Mouse (Mus musculus) T-helper 17 cell (primary cell): ENCODE results near the gene Hsd11b1.
"Not testable (repeated sequence)": the region's sequence is repeated elsewhere in the genome, so short reads cannot be mapped to it uniquely, and the experiment has no call there.

Source experiments
- in situ Hi-C, 2 experiments: fragments of 300-600 bp; cut with MboI, MseI; formaldehyde crosslinking; loops; 1 replicate in 1 of 2; 2 replicates in 1 of 2; pipeline ENCODE4 v1.15.1; 2025; ENCODE audit warnings: high pct_unique_total_duplicates in 2 of 2

Gene Hsd11b1

GRCm38 (mm10) chr1:193279492-193279891, 15.6 kb upstream of the Hsd11b1 start:
- in situ Hi-C loops: no loop called here

- in situ Hi-C loops: no loop called here
Observed at GRCm38 (mm10) chr1:193278414-193279045, 14.7 kb upstream of the Hsd11b1 start.

GRCm38 (mm10) chr1:193274407-193275071, 10.7 kb upstream of the Hsd11b1 start:
- in situ Hi-C loops: no loop called here

GRCm38 (mm10) chr1:193272916-193273601, 9.2 kb upstream of the Hsd11b1 start, which contains the start of gene G0s2:
G0s2 (minus strand) TSS chr1:193273217.
- in situ Hi-C loops: no loop called here

DNA sequence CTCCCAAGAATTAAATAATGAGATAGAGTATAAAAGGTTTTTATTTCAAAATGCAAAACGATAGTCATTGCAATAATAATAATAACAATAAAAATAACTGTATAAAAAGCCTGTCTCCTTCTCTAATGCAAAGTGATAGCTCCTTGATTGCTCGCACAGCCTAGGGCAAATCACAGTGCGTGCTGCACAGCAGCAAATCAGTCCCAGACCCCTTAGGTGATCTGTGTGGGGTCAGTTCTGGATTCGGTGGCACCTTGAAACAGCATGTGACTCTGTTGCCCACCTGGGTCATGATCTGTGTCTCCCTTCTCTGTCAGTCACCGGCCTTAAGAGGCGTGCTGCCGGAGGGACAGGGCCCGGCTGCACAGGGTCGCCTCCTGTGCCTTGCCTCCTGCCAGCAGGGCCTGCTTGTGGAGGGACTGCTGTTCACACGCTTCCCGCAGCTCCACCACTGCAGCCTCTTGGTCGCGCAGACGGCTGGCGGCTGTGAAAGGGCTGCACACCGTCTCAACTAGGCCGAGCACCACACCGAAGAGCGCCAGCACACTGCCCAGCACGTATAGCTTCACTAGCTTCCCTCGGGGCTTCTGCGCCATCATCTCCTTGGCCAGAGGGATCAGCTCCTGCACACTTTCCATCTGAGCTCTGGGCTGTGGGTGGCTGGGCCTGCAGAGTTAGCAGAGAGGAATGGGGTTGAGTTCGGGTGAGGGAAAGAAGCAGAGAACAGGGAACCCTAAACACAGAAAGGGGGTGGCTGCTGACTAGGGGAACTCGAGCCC, 8.5 kb upstream of the Hsd11b1 start:
- in situ Hi-C loops: no loop called here

GRCm38 (mm10) chr1:193270965-193271763, 7.3 kb upstream of the Hsd11b1 start:
- in situ Hi-C loops: no loop called here

- in situ Hi-C loops: loop anchor here in 1 of 2 experiments (5.0 kb wide), 1 partner anchor 62 kb away; no protein-coding TSS in a partner anchor
Observed at GRCm38 (mm10) chr1:193265734-193266133, 1.9 kb upstream of the Hsd11b1 start.

DNA sequence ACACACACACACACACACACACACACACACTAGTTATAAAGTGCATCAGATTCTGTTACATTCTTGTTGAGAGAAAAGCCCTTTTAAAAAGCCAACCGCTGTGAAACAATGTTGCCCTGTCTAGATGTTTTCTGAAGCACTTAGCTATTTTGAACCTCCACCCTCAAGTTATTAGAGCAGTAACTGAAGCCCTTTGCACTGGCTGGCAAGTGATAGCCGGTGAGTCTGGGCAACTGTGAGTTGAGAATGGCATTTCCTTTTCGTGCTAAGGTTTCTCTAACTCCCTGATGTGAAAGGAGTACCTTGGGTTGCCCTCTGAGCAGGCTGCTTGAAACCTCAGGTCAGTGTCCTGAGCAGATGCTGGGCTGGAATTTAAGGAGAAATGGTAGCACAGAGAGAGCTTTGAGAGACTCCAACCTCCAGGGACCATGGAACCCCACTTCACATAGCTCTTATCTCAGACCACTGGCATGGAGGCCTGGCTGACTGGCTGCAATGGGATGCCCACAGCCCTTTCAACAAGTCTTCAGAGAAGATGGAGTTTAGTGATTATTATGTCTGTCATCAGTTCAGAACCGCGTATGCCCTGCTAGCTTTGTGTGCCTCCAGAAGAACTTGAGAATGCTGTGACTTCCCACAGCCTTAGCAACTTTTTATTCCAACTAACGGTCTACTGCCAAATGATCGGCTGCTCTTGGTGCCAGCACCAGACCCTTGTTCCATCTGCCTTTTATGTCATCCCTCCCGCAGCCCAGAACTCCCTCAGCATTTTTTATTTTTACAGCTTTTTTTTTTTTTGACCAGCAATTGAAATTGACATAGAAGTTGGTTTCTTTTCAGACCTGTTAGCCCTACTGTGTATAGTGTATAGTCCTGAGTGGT, 608 bp downstream of the Hsd11b1 start:
- in situ Hi-C loops: loop anchor here (5.0 kb wide), 3 partner anchors 64 to 114 kb away; no protein-coding TSS in a partner anchor

DNA sequence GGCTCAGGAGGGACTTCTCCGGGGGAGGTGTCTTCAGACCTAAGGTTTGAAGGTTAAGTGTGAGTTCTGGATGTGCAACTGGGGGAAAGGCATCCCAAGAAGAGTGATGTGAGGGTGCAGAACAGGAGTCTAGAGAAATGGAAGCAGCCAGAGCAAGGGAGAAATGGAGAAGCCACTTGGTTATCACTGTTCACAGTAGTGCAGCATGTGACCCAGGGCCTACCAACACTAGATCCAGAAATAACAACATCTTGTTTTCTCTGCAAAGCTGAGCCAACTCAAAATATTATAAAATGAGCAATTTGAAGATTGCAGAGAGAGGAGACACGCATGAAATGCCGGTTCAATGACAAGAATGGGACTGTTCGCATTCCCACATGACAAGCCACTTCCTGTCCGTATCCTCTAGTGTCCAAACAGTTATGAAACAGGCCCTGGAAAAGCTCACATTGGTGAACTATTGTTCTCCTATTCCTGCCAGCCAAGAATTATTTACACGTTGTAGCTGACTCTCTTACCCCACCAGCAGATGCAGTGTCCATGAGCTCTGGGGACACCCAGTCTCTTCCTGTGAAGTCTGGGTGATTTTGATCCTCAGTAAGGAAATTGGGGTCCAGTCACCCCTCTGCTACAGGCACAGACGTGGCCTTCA, 1.9 kb downstream of the Hsd11b1 start:
- in situ Hi-C loops: loop anchor here (5.0 kb wide), 3 partner anchors 65 to 115 kb away; no protein-coding TSS in a partner anchor

- in situ Hi-C loops: no loop called here
Observed at GRCm38 (mm10) chr1:193259559-193259958, 4.3 kb downstream of the Hsd11b1 start.

GRCm38 (mm10) chr1:193256621-193257098, 7.2 kb downstream of the Hsd11b1 start:
- in situ Hi-C loops: no loop called here

DNA sequence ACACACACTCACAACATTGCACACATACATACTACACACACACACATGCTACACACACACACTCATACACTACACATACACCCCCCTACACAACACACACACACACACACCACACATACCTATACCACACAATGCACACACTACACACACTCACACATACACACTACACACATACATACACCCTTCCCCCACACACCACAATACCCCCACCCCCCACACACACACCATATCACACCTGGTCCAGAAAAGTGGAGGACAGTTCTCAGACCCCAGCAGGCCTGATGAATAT, 7.6 kb downstream of the Hsd11b1 start:
- in situ Hi-C loops: no loop called here

GRCm38 (mm10) chr1:193255488-193256288, 8.2 kb downstream of the Hsd11b1 start:
- in situ Hi-C loops: no loop called here

DNA sequence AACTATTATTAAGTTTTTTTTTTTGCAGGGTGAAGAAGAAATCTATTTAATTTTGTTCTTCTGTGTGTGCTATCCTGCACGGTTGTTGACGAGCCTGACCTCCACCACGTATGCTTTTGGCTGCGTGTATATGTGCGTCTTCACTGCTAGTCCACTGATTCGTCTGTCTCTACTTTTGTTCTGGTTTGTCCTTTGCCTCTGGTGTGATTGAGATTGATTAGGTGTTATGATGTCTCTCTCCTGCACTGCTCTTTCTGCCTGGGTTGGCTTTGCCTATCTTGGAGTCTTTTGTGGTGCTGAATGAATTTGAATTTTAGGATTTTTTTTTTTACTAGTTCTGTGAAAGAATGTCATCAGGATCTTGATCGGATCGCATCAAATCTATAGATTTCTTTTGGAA, 8.8 kb downstream of the Hsd11b1 start:
- in situ Hi-C loops: no loop called here

- in situ Hi-C loops: not testable (repeated sequence)
Observed at GRCm38 (mm10) chr1:193253895-193254294, 10.0 kb downstream of the Hsd11b1 start.

DNA sequence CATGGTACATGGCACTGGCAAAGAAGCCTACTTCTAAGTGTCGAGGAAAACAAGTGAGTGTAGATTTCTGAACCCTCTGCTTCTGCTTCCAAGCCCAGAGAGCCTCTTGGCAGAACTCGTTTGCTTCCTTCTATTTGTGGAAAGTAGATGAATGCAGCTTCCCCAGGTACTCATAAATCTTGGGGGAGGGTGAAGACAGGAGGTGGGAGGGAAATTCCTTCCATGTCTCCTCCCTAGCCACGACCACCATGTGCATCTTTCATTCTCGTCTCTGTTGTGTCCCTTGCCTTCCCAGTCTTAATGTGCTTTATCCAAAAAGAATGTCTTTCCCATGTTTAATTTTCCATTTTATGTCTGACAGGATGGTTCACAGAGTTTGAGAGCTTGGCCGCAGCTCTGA, 11.3 kb downstream of the Hsd11b1 start:
- in situ Hi-C loops: no loop called here

- in situ Hi-C loops: no loop called here
Observed at GRCm38 (mm10) chr1:193251386-193251785, 12.5 kb downstream of the Hsd11b1 start.

GRCm38 (mm10) chr1:193250026-193250425, 13.8 kb downstream of the Hsd11b1 start:
- in situ Hi-C loops: no loop called here

- in situ Hi-C loops: no loop called here
Observed at GRCm38 (mm10) chr1:193244235-193244634, 19.6 kb downstream of the Hsd11b1 start.
